ENCODE assay signal across 8 mouse cellular contexts in the genomic region with DNA sequence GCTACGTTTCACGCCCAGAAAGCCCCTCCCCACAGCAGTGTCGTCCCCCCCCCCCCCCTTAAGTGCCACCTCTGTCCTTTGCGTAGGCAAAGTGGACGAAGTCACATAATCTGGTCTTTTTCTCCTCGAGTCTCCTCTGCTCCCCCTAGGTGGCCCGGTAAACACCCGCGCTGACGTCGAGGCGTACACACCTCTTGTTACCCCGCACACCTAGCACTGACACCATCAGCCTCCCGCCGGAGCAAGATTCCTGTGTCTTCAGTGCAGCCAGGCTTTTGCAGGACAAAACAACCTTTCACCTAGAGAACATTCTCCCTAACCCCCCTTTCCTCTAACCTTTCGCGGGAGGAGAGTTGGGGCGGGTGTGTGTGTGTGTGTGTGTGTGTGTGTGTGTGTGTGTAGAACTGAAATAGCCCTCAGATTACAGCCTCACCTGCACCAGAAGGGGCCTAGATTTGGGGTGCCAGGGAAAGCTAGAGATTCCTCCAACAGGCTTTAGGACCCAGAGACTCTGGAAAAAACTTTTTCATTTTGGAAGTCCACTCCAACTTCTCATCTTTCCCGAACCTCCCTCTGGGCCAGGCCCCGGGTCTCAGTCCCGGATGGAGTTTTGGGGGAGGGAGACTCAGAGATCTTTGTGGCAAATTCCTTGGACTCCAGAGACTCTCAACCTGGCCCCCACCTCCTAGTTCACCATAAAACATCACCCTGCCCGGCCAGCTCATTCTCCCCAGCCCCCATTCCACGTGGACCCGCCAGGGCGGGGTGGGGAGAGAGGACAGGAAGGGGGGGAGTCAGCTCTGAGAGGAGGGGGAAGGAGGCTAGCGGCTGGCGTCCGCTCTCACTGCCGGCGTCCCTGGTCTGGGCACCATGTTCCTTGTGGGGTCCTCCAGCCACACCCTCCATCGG. TPM values are rescaled to one million over a fixed set of nuclear protein-coding genes. Genes with fewer than 3 reads are reported as not detected.
DNase-seq lines count a peak whose midpoint lies in the region; ATAC-seq and TF ChIP-seq lines count a peak whose summit lies in the region.

A gene (plus strand): TSS at position 784 of the 909 bp plus-strand sequence.

- DNase-seq in CD4-positive, CD25-positive, alpha-beta regulatory T cell, adult 2 months (ENCODE audit: low read depth, low spot score) = peak; percentile 45
- DNase-seq in ZHBTc4 (ENCODE audit: low read depth, low spot score) = peak; percentile 55
- peak; percentile 73 to 76 for DNase-seq in heart, postnatal 14 days
- peak; percentile 81 for DNase-seq in limb, embryonic 14.5 days (ENCODE audit: low spot score)
- peak; percentile 74 for DNase-seq in neural tube, embryonic 10.5 days (ENCODE audit: extremely low spot score, low spot score)
- no peak for DNase-seq in right cerebral cortex, adult 18-20 months

- peaks cover 40% of the 10 kb centered on the region for H3K27me3 ChIP-seq in forebrain, embryonic 12.5 days
- H3K27me3 ChIP-seq in limb, embryonic 14.5 days (ENCODE audit: control insufficient read depth, insufficient read depth, low read length) = no peaks in the 10 kb centered on the region

- H3K27ac ChIP-seq in forebrain, embryonic 12.5 days = peak within 1 kb of the TSS; percentile 37
- peak within 1 kb of the TSS; percentile 95 for H3K27ac ChIP-seq in limb, embryonic 14.5 days (replicated peaks; ENCODE audit: low read depth, low read length)

- H3K4me2 ChIP-seq in forebrain, embryonic 12.5 days = peak within 1 kb of the TSS; percentile 74
- H3K4me2 ChIP-seq in limb, embryonic 14.5 days (replicated peaks; ENCODE audit: low read depth, low read length, severe bottlenecking) = peak within 1 kb of the TSS; percentile 81

- 0 out of 2 replicates have a peak, but pooled peaks have one; percentile 56 for TF ChIP-seq POLR2A in limb, embryonic 14.5 days (IDR thresholded peaks at IDR 0.05; ENCODE audit: borderline replicate concordance, extremely low read depth, insufficient read depth, insufficient read length)

- H3K4me1 ChIP-seq in forebrain, embryonic 12.5 days = peaks cover 39% of the 10 kb centered on the region
- H3K4me1 ChIP-seq in limb, embryonic 14.5 days (ENCODE audit: control insufficient read depth, insufficient read depth, low read length) = peaks cover 32% of the 10 kb centered on the region

- no peaks in the 10 kb centered on the region for H3K36me3 ChIP-seq in forebrain, embryonic 12.5 days (replicated peaks)
- peaks cover 30% of the 10 kb centered on the region for H3K36me3 ChIP-seq in limb, embryonic 14.5 days (ENCODE audit: control insufficient read depth, insufficient read depth, low read length)

- intact Hi-C loops in heart, postnatal 14 days (cut with DNase I) = no loop called here

- WGBS in forebrain, embryonic 12.5 days = under 1% methylated on average over 30 of the region's 31 CpGs
- WGBS in limb, embryonic 14.5 days = under 1% methylated on average over 24 of the region's 31 CpGs

- ATAC-seq in CD4-positive, CD25-positive, alpha-beta regulatory T cell, adult 4 months = no peak
- peak; percentile 49; the same call in 1 of the 2 replicates for ATAC-seq in forebrain, embryonic 12.5 days (ENCODE audit: low FRiP score)
- ATAC-seq in limb, embryonic 14.5 days (ENCODE audit: low FRiP score, low read depth) = peak; percentile 68

- peak within 1 kb of the TSS; percentile 54 for H3K4me3 ChIP-seq in forebrain, embryonic 12.5 days (replicated peaks)
- H3K4me3 ChIP-seq in limb, embryonic 14.5 days (replicated peaks; ENCODE audit: low read length) = peak within 1 kb of the TSS; percentile 77

- no peaks in the 10 kb centered on the region for H3K9me3 ChIP-seq in forebrain, embryonic 12.5 days
- H3K9me3 ChIP-seq in limb, embryonic 14.5 days (ENCODE audit: control insufficient read depth, low read length) = no peaks in the 10 kb centered on the region

- H3K9ac ChIP-seq in forebrain, embryonic 12.5 days = peak within 1 kb of the TSS; percentile 61
- peak within 1 kb of the TSS; percentile 85 for H3K9ac ChIP-seq in limb, embryonic 14.5 days (ENCODE audit: low read depth, low read length, severe bottlenecking)

RNA-seq across cellular contexts. Expression of the gene that starts here (rescaled TPM):
- not detected for polyA plus RNA-seq in CD4-positive, CD25-positive, alpha-beta regulatory T cell, adult 4 months (2017; shearing (Covaris generic))
- polyA plus RNA-seq in forebrain, embryonic 12.5 days (2016; fragmentation: Nextera tagmentation; extraction: Ambion mirVana) = 27.0 and 32.1 TPM in 2 replicates
- 10 to 100 TPM; 34.6 to 38.3 TPM for total RNA-seq in heart, postnatal 14 days (2021)
- polyA plus RNA-seq in limb, embryonic 14.5 days (2012; rRNA removed) = 251 and 316 TPM in 2 replicates
- 179 and 187 TPM in 2 replicates for polyA plus RNA-seq in limb, embryonic 14.5 days (2014; fragmentation: Nextera tagmentation; extraction: Ambion mirVana)

Comparison
In these comparisons a context has a peak if more than half of its experiments do, and no peak if none do; other contexts are left out.
1. RNA of the gene that starts here (polyA plus RNA-seq): 179 to 316 TPM in limb, embryonic 14.5 days and 27.0 to 32.1 TPM in forebrain, embryonic 12.5 days; not detected in CD4-positive, CD25-positive, alpha-beta regulatory T cell, adult 4 months; every median in the first group is over 10 times any median in the second.